Mouse (Mus musculus): Measurements from ENCODE around the gene Gsk3b.

DNA sequence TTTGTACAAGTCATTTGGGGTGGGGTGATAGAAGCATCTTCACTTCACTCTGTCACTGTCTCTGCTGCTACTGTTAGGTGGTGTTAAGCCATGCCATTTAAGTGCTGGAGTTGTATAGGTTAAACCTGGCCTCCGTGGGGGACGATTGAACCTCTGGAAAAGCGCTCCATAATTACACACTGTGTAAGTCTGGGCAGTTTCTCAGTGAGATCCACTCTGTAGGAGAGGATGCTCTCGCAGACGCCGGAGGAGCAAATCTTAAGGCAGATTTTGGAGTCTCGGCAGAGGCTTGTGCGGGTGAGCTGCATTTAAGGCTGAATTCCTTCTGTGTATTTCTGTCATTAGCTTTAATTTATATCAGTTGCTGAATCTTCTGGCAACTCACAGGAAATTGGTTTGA lies 92.6 kb downstream of the Gsk3b start:
- TF ChIP-seq EP300 (IDR thresholded peaks at IDR 0.05) (no peak), CTCF (IDR thresholded peaks at IDR 0.05) (no peak)

Measured in lung, postnatal 0 days (tissue).